Mouse (Mus musculus): ENCODE data around the gene Cmbl.

Cmbl gene

GRCm38 (mm10) chr15:31627277-31628154 is 62.3 kb downstream of the Cmbl start:
- DNase-seq: no peak

- no peak for DNase-seq
These were observed 63.0 kb downstream of the Cmbl start for GRCm38 (mm10) chr15:31628180-31628579.

GRCm38 (mm10) chr15:31629556-31629955 is 64.4 kb downstream of the Cmbl start:
- no peak for DNase-seq

- DNase-seq: no peak
These were observed 66.2 kb downstream of the Cmbl start for GRCm38 (mm10) chr15:31631396-31631858.

GRCm38 (mm10) chr15:31632478-31632877 is 67.3 kb downstream of the Cmbl start:
- DNase-seq: no peak

- peak; percentile 55 for DNase-seq
These were observed 69.4 kb downstream of the Cmbl start for GRCm38 (mm10) chr15:31634582-31634981.

GRCm38 (mm10) chr15:31636091-31636595 is 71.0 kb downstream of the Cmbl start:
- no peak for DNase-seq
